Comparison of ENCODE assay signal across 10 mouse cellular contexts in the genomic region with DNA sequence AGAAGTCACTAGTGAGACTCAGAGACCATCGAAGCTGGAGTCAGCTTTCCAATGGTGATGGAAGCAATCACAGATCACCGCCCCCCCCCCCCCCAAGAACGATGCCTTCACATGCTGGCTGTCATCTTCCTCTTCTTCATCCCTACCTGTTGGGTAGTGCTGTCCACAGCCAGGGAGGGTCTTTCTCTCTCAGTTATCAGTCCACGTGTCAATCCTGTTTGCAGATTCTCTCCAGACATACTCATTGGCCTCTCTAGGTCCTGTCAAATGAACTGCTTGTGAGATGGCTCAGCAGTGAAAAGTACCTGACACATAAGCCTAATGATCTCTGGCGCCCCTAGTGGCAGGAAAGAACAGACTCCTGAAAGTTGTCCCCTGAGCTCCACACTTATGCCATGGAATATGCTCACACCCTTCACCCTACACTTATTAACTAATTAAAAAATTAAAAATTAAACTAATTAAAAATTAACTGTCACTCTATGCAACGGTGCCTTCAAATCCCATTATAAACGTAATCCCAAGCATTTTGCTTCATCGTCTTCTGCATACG. TPM values are rescaled to one million over a fixed set of nuclear protein-coding genes. Genes with fewer than 3 reads are reported as not detected.
A peak's percentile ranks its signal among the peaks of the same experiment; 100 is the strongest.
DNase-seq lines count a peak whose midpoint lies in the region; ATAC-seq and TF ChIP-seq lines count a peak whose summit lies in the region.
"Had no signal": no experiment of that assay in that cellular context is flagged by ENCODE, and none has a peak within 500 bp of the region (broad histone marks: within the 10 kb centered on the region; RNA-seq: fewer than 3 reads in every experiment).

No protein-coding gene starts in this region.

- H3K27ac ChIP-seq in neural tube, embryonic 11.5 days (ENCODE audit: low read depth, low read length), result no peak overlapping the region
- H3K27ac ChIP-seq in lung, embryonic 14.5 days (ENCODE audit: low read depth), result no peak overlapping the region
- H3K27ac ChIP-seq in small intestine, adult 2 months (ENCODE audit: insufficient read depth, low read depth, low read length), result no peak overlapping the region

- TF ChIP-seq POLR2A in small intestine, adult 2 months (IDR thresholded peaks at IDR 0.05; ENCODE audit: low read depth, low read length), result no peak

- peak; percentile 31; the same call in 1 of the 2 replicates for ATAC-seq in neural tube, embryonic 11.5 days (ENCODE audit: insufficient read depth, low FRiP score, low TSS enrichment)
- ATAC-seq in lung, embryonic 14.5 days (ENCODE audit: insufficient read depth), result no peak

- H3K27me3 ChIP-seq in neural tube, embryonic 11.5 days (ENCODE audit: control insufficient read depth, insufficient read depth, low read length), result no peaks in the 10 kb centered on the region
- H3K27me3 ChIP-seq in lung, embryonic 14.5 days (ENCODE audit: insufficient read depth, low read length), result no peaks in the 10 kb centered on the region
- H3K27me3 ChIP-seq in small intestine, adult 2 months (ENCODE audit: control insufficient read depth, insufficient read depth, low read length), result no peaks in the 10 kb centered on the region

- H3K4me1 ChIP-seq in neural tube, embryonic 11.5 days (ENCODE audit: control insufficient read depth, insufficient read depth, low read length), result no peaks in the 10 kb centered on the region
- no peaks in the 10 kb centered on the region for H3K4me1 ChIP-seq in lung, embryonic 14.5 days (ENCODE audit: insufficient read depth)
- H3K4me1 ChIP-seq in small intestine, adult 2 months (ENCODE audit: control insufficient read depth, insufficient read depth, insufficient read length, low read length), result no peaks in the 10 kb centered on the region

- H3K9me3 ChIP-seq in neural tube, embryonic 11.5 days (ENCODE audit: control insufficient read depth, low read length), result no peaks in the 10 kb centered on the region
- H3K9me3 ChIP-seq in lung, embryonic 14.5 days (ENCODE audit: low read depth, low read length), result no peaks in the 10 kb centered on the region

- peak; percentile 74 for TF ChIP-seq CTCF in lung, embryonic 14.5 days (IDR thresholded peaks at IDR 0.05; ENCODE audit: low read depth)
- peak; percentile 28; the same call in 1 of the 2 replicates for TF ChIP-seq CTCF in small intestine, adult 2 months (IDR thresholded peaks at IDR 0.05; ENCODE audit: extremely low read depth, insufficient read length, insufficient replicate concordance, low read depth, low read length)

- H3K4me2 ChIP-seq in neural tube, embryonic 11.5 days (ENCODE audit: low read depth), result no peak overlapping the region
- H3K4me2 ChIP-seq in lung, embryonic 14.5 days, result no peak overlapping the region

- H3K36me3 ChIP-seq in neural tube, embryonic 11.5 days (ENCODE audit: control insufficient read depth, insufficient read depth, low read length), result no peaks in the 10 kb centered on the region
- no peaks in the 10 kb centered on the region for H3K36me3 ChIP-seq in lung, embryonic 14.5 days (ENCODE audit: insufficient read depth)
- H3K36me3 ChIP-seq in small intestine, adult 2 months (ENCODE audit: control insufficient read depth, insufficient read depth, low read length), result no peaks in the 10 kb centered on the region

- no peak overlapping the region for H3K4me3 ChIP-seq in neural tube, embryonic 11.5 days (ENCODE audit: low read depth, low read length)
- no peak overlapping the region for H3K4me3 ChIP-seq in lung, embryonic 14.5 days (ENCODE audit: low read depth, low read length)
- H3K4me3 ChIP-seq in small intestine, adult 2 months (ENCODE audit: low read depth, low read length), result no peak overlapping the region

- H3K9ac ChIP-seq in neural tube, embryonic 11.5 days (ENCODE audit: low read length), result no peak overlapping the region
- no peak overlapping the region for H3K9ac ChIP-seq in lung, embryonic 14.5 days

- peak; percentile 34 to 76 for DNase-seq in adrenal gland, adult (ENCODE audit: inconsistent age in 2 of 2, low spot score in 1 of 2)
- no peak for DNase-seq in adrenal gland, adult 2 months
- peak; percentile 54 for DNase-seq in neural tube, embryonic 11.5 days (ENCODE audit: low spot score)
- no peak for DNase-seq in neural tube, embryonic 10.5 days (ENCODE audit: extremely low spot score, low spot score)
- DNase-seq in cerebellum, adult 9-11 months, result peak; percentile 12
- DNase-seq in heart, postnatal 4 days, result peak; percentile 67
- DNase-seq in lung, embryonic 14.5 days, result peak; percentile 81

- 69% methylated on average over 9 of the region's 9 CpGs for WGBS in neural tube, embryonic 11.5 days
- WGBS in lung, embryonic 14.5 days, result 65% methylated on average over 9 of the region's 9 CpGs
- 66% methylated on average over 9 of the region's 9 CpGs for WGBS in small intestine, adult 2 months

RNA-seq across cellular contexts. Expression of a gene that starts 35.4 kb away (rescaled TPM):
- not detected for total RNA-seq in adrenal gland, adult 2 months (2021)
- not detected in 2 replicates for polyA plus RNA-seq in adrenal gland, adult 2 months (2012; rRNA removed)
- not detected in 2 replicates for polyA plus RNA-seq in neural tube, embryonic 11.5 days (2014; fragmentation: Nextera tagmentation; extraction: Ambion mirVana)
- not detected for total RNA-seq in heart, postnatal 4 days (2021)
- not detected in 2 replicates for polyA plus RNA-seq in lung, embryonic 14.5 days (2014; fragmentation: Nextera tagmentation; extraction: Ambion mirVana)
- not detected in 2 replicates for polyA plus RNA-seq in small intestine, adult 2 months (2012; rRNA removed)
- polyA plus RNA-seq: heart, embryonic 16.5 days; neural tube, embryonic 14.5 days had no signal

Comparison
In these comparisons a context has a peak if more than half of its experiments do, and no peak if none do; other contexts are left out.
1. DNase-seq: peak in adrenal gland, adult (2 of 2), neural tube, embryonic 11.5 days (single experiment), cerebellum, adult 9-11 months (single experiment), heart, postnatal 4 days (single experiment) and lung, embryonic 14.5 days (single experiment); none in adrenal gland, adult 2 months (single experiment) and neural tube, embryonic 10.5 days (single experiment).